Mouse (Mus musculus) neural tube, embryonic 13.5 days (tissue): Measurements from ENCODE around the gene Il1rl1. TPM values are rescaled to one million over a fixed set of nuclear protein-coding genes. Genes with fewer than 3 reads are reported as not detected.

ENCODE experiments used
- ATAC-seq: fragments of 200-750 bp; cut with Nextera tagmentation; 2 replicates; pipeline ENCODE4 v1.8.0; 2017; ENCODE audit warnings: low read depth, mild to moderate bottlenecking, moderate TSS enrichment, moderate library complexity
- H3K27ac ChIP-seq: fragments of 300-500 bp; sonication (generic); replicated peaks from 2 replicates; pipeline ENCODE4 v1.5.1; 2015; ENCODE audit warnings: moderate library complexity, mild to moderate bottlenecking, inconsistent platforms
- H3K27me3 ChIP-seq: fragments of 300-500 bp; sonication (generic); 2 replicates; pipeline ENCODE4 v1.6.1; 2015; ENCODE audit warnings: mild to moderate bottlenecking, inconsistent platforms
- H3K36me3 ChIP-seq: fragments of 300-500 bp; sonication (generic); 2 replicates; pipeline ENCODE4 v1.6.1; 2015; ENCODE audit warnings: mild to moderate bottlenecking, inconsistent platforms
- H3K4me1 ChIP-seq: fragments of 300-500 bp; sonication (generic); replicated peaks from 2 replicates; pipeline ENCODE4 v1.6.1; 2015; ENCODE audit warnings: inconsistent platforms
- H3K4me2 ChIP-seq: fragments of 300-500 bp; sonication (generic); 2 replicates; pipeline ENCODE4 v1.6.1; 2015; ENCODE audit warnings: inconsistent platforms, mild to moderate bottlenecking, moderate library complexity
- H3K4me3 ChIP-seq: fragments of 300-500 bp; sonication (generic); 2 replicates; pipeline ENCODE4 v1.5.1; 2015; ENCODE audit warnings: mild to moderate bottlenecking, inconsistent platforms
- H3K9ac ChIP-seq: fragments of 300-500 bp; sonication (generic); 2 replicates; pipeline ENCODE4 v1.6.1; 2015; ENCODE audit warnings: moderate library complexity, mild to moderate bottlenecking, inconsistent platforms
- H3K9me3 ChIP-seq: fragments of 300-500 bp; sonication (generic); 2 replicates; pipeline ENCODE4 v1.6.1; 2016; ENCODE audit warnings: inconsistent platforms
- WGBS: fragments of 180-500 bp; shearing (Covaris S2); methylation state at CpG from one replicate; pipeline ENCODE4 v1.1.7; 2015; 5-methylcytosine and 5-hydroxymethylcytosine counted together
- polyA plus RNA-seq: library from polyadenylated mRNA; unstranded; fragments of >200 nt; fragmentation: Nextera tagmentation; extraction: Ambion mirVana; gene quantifications from 2 replicates; pipeline ENCODE4 v1.2.1, GENCODE M21; 2015

Gene Il1rl1
- polyA plus RNA-seq: 0.34 TPM in 1 of 2 replicates, not detected in the other

DNA sequence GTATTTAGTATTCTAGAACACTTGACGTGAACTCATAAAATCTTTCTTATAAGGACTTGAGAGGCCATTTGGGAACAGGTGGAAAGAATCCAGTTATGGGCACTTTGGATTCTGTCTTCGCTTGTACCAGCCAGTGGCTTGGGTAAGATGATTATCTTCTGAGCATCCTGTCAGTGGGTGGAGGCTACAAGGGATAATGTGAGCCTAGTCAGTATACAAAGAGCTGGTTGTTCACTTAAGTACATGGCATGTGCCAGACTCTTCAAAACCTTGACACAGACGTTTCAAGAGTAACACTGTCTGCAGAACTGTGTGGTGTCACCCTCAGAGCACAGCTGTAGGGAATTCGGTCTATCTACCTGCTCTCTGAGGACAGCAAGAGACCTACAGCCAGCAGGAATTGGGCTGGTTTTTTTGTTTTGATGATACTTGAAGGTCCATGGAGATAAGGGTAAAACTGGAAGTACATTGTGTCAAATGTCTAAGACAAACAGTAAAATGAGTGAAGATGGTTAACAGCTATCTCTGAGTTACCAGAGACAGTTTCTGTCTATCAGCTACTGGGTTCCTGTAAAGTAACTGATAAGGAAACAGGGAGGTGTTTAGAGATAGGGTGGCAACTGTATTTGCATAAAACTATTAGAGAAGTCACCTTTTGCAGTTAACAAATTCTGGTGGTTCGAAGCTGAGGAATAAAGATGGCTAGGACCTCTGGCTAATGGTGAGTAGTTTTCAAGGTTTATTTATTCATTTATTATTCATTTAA lies at the start of gene Il1rl1:
Gene Il1rl1 (plus strand): TSS at position 661 of the 766 bp plus-strand sequence.
- Histone ChIP-seq H3K4me2 (no peak within 1 kb of the TSS), H3K4me1 (no peaks in the 10 kb centered on the region), H3K4me3 (no peak within 1 kb of the TSS), H3K9me3 (no peaks in the 10 kb centered on the region), H3K27ac (no peak within 1 kb of the TSS), H3K9ac (no peak within 1 kb of the TSS), H3K27me3 (no peaks in the 10 kb centered on the region), H3K36me3 (no peaks in the 10 kb centered on the region)
- ATAC-seq: no peak
- 86% methylated on average over 5 of the region's 5 CpGs for WGBS

DNA sequence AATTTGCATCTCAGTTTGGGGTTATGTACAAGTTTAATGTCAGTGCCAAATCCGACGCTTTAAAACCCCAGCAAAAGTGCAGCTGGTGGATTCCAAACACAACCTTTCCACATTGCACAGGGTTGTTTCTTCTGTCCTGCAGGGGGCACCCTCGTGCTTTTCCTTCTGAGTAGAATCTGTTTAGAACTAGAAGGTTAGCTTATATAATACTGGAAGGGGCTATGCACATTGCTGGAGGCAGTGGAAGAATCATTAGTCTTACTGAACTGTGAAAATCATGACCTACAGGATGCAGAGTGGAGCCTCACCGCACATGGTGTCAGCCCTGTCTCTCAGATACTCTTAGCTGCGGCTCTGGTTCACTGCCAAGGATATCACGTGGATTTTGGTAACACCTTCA lies 49.3 kb upstream of the Il1rl1 start:
- ATAC-seq: no peak
- H3K4me1 ChIP-seq: 0 out of 2 replicates have a peak, but pooled peaks cover 5% of the 10 kb centered on the region
- H3K9ac ChIP-seq: no peak overlapping the region
- no peak overlapping the region for H3K27ac ChIP-seq
- no peak overlapping the region for H3K4me3 ChIP-seq
- WGBS: 62% methylated on average over 6 of the region's 6 CpGs
- no peaks in the 10 kb centered on the region for H3K9me3 ChIP-seq
- H3K27me3 ChIP-seq: no peaks in the 10 kb centered on the region
- H3K4me2 ChIP-seq: no peak overlapping the region
- no peaks in the 10 kb centered on the region for H3K36me3 ChIP-seq

DNA sequence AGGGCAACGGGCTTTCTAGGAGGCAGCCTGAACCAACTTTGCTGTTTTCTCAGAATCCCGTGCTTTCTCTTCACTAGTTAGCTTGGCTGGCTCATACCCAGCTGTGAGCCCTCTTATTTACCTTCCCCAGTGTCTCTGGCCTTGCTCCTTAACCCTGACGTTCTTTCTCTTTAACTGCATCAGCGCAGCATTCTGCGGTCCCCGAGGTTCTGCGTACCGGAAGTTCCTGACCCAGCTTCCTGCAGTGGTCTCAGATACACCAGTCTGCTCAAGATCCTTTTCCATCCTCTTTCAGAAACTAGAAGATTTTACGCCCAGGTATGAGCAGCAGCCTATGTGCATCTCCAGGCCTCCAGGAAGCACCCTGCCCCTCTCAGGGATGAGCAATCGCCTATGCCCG lies 48.4 kb upstream of the Il1rl1 start:
- no peak overlapping the region for H3K9ac ChIP-seq
- H3K27me3 ChIP-seq: no peaks in the 10 kb centered on the region
- H3K4me3 ChIP-seq: no peak overlapping the region
- H3K9me3 ChIP-seq: no peaks in the 10 kb centered on the region
- 88% methylated on average over 11 of the region's 11 CpGs for WGBS
- ATAC-seq: no peak
- H3K4me2 ChIP-seq: no peak overlapping the region
- H3K4me1 ChIP-seq: 0 out of 2 replicates have a peak, but pooled peaks cover 5% of the 10 kb centered on the region
- H3K36me3 ChIP-seq: no peaks in the 10 kb centered on the region
- H3K27ac ChIP-seq: no peak overlapping the region

DNA sequence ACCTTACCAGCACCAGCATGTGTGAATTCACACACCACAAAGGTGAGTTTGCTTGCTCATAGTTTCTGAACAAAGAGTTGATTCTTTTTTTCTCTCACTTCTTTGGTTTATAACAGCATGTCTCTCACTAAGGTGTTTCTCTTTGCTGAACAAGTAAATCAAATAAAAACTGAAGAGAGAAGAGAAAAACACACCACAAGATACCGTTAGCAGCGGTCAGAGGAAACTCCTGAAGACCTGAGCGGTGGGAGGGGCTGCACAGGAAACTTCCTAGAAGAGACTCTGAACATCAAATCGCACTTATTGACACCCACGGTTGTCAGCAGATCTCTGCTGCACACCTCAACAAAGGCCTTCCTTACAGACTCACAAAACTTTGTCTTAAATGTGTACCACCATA lies 46.5 kb upstream of the Il1rl1 start:
- ATAC-seq: no peak
- Histone ChIP-seq H3K36me3 (no peaks in the 10 kb centered on the region), H3K27me3 (no peaks in the 10 kb centered on the region), H3K4me2 (no peak overlapping the region), H3K4me1 (no peaks in the 10 kb centered on the region), H3K4me3 (no peak overlapping the region), H3K9me3 (0 out of 2 replicates have a peak, but pooled peaks cover 2% of the 10 kb centered on the region), H3K27ac (no peak overlapping the region), H3K9ac (no peak overlapping the region)
- 92% methylated on average over 5 of the region's 5 CpGs for WGBS

DNA sequence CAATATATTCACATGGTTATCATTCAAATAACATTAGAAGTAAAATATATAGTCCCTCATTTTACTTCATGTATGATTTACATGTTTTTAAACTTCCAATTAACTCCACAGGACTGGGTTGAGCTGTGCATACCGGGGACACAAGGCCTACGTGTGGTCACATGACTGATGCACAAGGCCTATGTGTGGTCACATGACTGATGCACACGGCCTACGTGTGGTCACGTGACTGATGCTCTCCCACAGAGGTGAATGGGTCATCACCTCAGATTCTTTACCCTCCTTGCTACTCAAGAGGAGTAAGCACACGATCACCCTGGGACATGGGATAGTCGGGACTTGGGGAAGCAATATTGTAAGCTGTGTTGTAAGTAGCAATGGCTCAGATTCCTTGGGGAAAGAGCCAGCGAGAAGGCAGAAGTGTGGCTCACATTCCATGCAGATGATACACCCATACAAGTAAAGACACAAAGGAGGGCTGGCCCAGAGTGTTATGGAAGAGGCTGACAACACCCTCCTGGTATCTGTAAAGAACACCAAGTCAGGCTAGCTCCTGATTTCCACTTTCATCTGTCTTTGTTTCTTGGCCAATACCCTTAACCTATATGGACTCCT lies 44.3 kb upstream of the Il1rl1 start:
- no peaks in the 10 kb centered on the region for H3K4me1 ChIP-seq
- H3K9ac ChIP-seq: no peak overlapping the region
- no peaks in the 10 kb centered on the region for H3K27me3 ChIP-seq
- no peaks in the 10 kb centered on the region for H3K36me3 ChIP-seq
- 93% methylated on average over 8 of the region's 8 CpGs for WGBS
- H3K9me3 ChIP-seq: peaks cover 6% of the 10 kb centered on the region; the same call in 1 of the 2 replicates
- H3K27ac ChIP-seq: no peak overlapping the region
- no peak for ATAC-seq
- H3K4me3 ChIP-seq: no peak overlapping the region
- H3K4me2 ChIP-seq: no peak overlapping the region

DNA sequence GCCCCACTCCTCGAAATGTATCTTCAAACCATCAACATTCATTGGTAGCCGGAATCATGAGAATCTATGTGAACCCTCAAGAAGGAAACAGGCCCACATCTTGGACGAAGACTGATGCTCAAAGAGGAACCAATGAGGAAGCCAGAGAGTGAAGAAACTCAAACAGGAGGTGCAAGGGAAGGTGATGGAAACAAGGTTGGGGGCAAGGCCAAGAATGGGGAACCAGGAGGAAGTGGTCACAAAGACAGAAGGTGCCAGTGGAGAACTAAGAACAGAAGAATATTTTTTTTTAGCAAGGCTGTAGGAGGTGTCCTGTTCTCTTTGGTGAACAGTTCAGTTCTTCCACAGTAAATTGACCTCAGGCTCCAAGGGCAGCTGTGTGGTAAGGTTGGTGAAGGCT lies 38.0 kb upstream of the Il1rl1 start:
- no peaks in the 10 kb centered on the region for H3K36me3 ChIP-seq
- WGBS: 87% methylated on average over 3 of the region's 3 CpGs
- H3K4me3 ChIP-seq: no peak overlapping the region
- H3K4me1 ChIP-seq: no peaks in the 10 kb centered on the region
- no peak overlapping the region for H3K4me2 ChIP-seq
- no peaks in the 10 kb centered on the region for H3K27me3 ChIP-seq
- H3K9me3 ChIP-seq: peaks cover 6% of the 10 kb centered on the region; the same call in 1 of the 2 replicates
- no peak overlapping the region for H3K27ac ChIP-seq
- ATAC-seq: no peak
- H3K9ac ChIP-seq: no peak overlapping the region

DNA sequence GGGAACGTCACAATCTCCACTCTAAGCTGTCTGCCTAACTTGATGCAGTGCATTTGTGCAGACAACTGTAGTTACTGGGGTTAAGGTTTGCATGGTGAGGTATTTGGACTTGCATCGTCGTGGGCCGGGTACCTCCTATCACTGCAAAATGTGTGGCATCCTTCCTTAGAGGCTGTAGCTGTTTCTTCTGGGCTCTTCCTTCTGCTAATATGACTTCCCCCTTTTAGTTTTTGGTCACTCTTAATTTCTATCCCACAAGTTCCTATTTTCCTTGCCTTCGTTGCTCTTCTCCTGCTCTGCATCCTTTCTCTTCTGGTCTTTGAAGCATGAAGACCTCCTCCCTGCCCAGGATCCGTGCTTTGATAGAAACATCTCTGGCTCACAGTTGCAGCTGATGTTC lies 36.8 kb upstream of the Il1rl1 start:
- no peak for ATAC-seq
- H3K9me3 ChIP-seq: peaks cover 6% of the 10 kb centered on the region; the same call in 1 of the 2 replicates
- H3K36me3 ChIP-seq: no peaks in the 10 kb centered on the region
- no peak overlapping the region for H3K4me2 ChIP-seq
- no peak overlapping the region for H3K9ac ChIP-seq
- H3K27me3 ChIP-seq: no peaks in the 10 kb centered on the region
- H3K27ac ChIP-seq: no peak overlapping the region
- H3K4me3 ChIP-seq: no peak overlapping the region
- WGBS: 89% methylated on average over 6 of the region's 6 CpGs
- H3K4me1 ChIP-seq: no peaks in the 10 kb centered on the region

DNA sequence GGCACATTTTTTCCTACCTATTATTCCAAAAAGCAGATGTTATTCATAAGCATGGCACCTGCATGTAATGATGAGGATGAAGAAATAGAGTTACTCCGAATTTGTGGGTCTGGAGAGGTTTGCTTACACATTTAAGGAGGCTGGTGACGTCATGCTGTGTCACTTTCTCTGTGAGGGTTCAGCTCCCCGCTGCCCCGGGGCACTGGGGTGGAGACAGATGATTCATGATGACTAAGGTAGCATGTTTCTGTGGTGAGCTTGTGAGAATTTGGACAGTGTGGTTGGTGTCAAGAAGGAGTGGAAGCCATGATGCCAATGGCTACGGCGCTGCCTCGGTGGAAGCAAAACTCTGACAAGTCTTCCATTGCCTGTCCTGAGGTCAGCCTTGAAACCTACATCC lies 36.2 kb upstream of the Il1rl1 start:
- no peak for ATAC-seq
- no peak overlapping the region for H3K9ac ChIP-seq
- no peak overlapping the region for H3K4me2 ChIP-seq
- 84% methylated on average over 7 of the region's 7 CpGs for WGBS
- no peaks in the 10 kb centered on the region for H3K36me3 ChIP-seq
- no peaks in the 10 kb centered on the region for H3K4me1 ChIP-seq
- no peaks in the 10 kb centered on the region for H3K27me3 ChIP-seq
- H3K9me3 ChIP-seq: peaks cover under 1% of the 10 kb centered on the region; the same call in 1 of the 2 replicates
- no peak overlapping the region for H3K27ac ChIP-seq
- H3K4me3 ChIP-seq: no peak overlapping the region

DNA sequence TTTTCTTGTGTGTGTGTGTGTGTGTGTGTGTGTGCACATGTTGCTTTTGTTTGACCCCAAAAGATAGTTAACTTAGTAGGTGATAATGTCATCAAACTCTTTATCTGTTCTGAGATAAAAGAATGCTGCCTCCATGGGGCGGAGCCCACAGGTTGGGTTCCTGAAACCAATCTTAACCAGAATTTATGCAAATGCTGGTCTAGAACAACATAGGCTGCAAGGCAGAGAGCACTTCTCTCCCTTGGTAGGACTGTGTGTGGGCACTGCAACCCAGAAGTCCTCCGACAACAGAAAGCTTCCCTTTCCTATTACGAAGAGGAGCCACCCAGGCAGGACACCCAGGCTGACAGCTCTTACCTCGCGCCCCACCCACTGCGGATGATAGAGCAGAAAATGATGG lies 29.7 kb upstream of the Il1rl1 start:
- no peak for ATAC-seq
- H3K4me1 ChIP-seq: no peaks in the 10 kb centered on the region
- H3K27ac ChIP-seq: no peak overlapping the region
- no peaks in the 10 kb centered on the region for H3K9me3 ChIP-seq
- H3K4me2 ChIP-seq: no peak overlapping the region
- H3K9ac ChIP-seq: no peak overlapping the region
- no peaks in the 10 kb centered on the region for H3K27me3 ChIP-seq
- 95% methylated on average over 6 of the region's 6 CpGs for WGBS
- no peaks in the 10 kb centered on the region for H3K36me3 ChIP-seq
- H3K4me3 ChIP-seq: no peak overlapping the region

DNA sequence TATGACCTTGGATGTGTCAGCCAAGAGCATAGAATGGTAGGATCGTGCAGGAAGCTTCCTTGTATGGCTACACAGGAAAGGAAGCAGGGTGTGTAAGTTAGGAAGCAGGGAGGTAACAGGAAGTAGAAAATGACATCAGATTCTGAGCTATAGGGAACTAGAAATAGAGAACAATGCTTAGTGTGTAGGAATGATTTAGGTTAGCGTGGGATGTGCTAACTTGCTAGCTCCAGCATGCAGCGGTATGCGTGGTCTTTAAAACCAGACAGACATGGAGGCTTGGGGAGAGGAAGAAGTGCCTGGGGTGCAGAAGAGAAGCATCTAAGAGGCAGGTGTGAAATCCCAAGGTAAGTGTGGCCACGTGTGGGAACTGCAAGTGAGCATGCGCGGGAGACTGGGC lies 24.7 kb upstream of the Il1rl1 start:
- WGBS: 87% methylated on average over 7 of the region's 7 CpGs

DNA sequence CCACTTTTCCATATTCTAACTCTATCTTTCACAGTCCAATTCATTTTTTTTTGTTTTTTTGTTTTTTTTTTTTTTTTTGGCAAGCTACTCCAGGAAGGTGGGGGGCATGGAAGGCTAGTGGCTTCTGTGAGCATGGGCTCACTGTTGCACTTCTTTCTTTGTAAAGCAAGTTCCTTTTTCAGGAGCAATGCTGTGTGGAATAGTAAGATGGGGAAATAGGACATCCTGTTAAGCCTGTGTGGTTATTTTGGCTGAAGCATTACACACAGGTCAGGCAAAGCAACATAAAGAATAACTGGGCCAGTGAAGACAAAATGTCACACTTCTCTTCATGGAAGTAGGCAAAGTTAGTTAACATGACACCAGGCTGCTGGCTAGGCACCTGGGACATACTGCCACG lies 19.5 kb upstream of the Il1rl1 start:
- no peaks in the 10 kb centered on the region for H3K4me1 ChIP-seq
- no peaks in the 10 kb centered on the region for H3K9me3 ChIP-seq
- 77% methylated on average over 1 of the region's 1 CpGs for WGBS
- no peak for ATAC-seq
- no peak overlapping the region for H3K9ac ChIP-seq
- no peak overlapping the region for H3K4me2 ChIP-seq
- no peaks in the 10 kb centered on the region for H3K36me3 ChIP-seq
- no peak overlapping the region for H3K4me3 ChIP-seq
- no peaks in the 10 kb centered on the region for H3K27me3 ChIP-seq
- H3K27ac ChIP-seq: no peak overlapping the region

More for the DNA sequence above, 24.7 kb upstream of the Il1rl1 start:
- Histone ChIP-seq H3K27ac (no peak overlapping the region), H3K4me3 (no peak overlapping the region), H3K4me1 (no peaks in the 10 kb centered on the region), H3K4me2 (no peak overlapping the region), H3K27me3 (no peaks in the 10 kb centered on the region), H3K36me3 (no peaks in the 10 kb centered on the region), H3K9me3 (no peaks in the 10 kb centered on the region), H3K9ac (no peak overlapping the region)
- ATAC-seq: no peak

DNA sequence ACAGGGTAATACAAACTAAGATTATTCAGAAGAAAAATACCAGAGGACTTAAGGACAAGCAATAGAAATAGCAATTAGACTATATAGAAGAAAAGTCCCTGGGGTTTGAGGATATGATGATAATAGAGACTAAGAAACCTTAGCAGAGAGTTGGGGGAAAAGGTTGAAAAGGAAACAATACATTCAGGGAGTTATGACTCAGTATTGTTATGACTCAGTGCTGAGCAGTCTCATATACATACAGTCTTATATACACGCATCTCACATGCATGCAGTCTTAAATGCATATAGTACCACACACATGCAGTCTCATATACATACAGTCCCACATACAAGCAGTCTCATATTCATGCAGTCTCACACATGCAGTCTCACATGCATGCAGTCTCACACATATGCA lies 16.3 kb upstream of the Il1rl1 start:
- H3K9me3 ChIP-seq: no peaks in the 10 kb centered on the region
- no peaks in the 10 kb centered on the region for H3K36me3 ChIP-seq
- 93% methylated on average over 1 of the region's 1 CpGs for WGBS
- no peaks in the 10 kb centered on the region for H3K27me3 ChIP-seq
- ATAC-seq: no peak
- H3K4me2 ChIP-seq: no peak overlapping the region
- no peak overlapping the region for H3K4me3 ChIP-seq
- no peak overlapping the region for H3K27ac ChIP-seq
- H3K9ac ChIP-seq: no peak overlapping the region
- H3K4me1 ChIP-seq: no peaks in the 10 kb centered on the region
